Mouse (Mus musculus) embryonic facial prominence, embryonic 12.5 days (tissue): ENCODE measurements at regions not wholly inside any gene's neighbourhood (a gene's known extent, or its start where the extent isn't known, plus 50 kb on each side); places are given as distances from the start of the nearest gene placed in this dataset.

Source experiments
- ATAC-seq: fragments of 200-750 bp; cut with Nextera tagmentation; 2 replicates; pipeline ENCODE4 v1.8.0; 2017; ENCODE audit not compliant: insufficient number of reproducible peaks, insufficient read depth, low FRiP score, low TSS enrichment
- H3K27ac ChIP-seq: fragments of 300-500 bp; sonication (generic); 2 replicates; pipeline ENCODE4 v1.5.1; 2016; ENCODE audit warnings: mild to moderate bottlenecking
- H3K27me3 ChIP-seq: fragments of 300-500 bp; sonication (generic); 2 replicates; pipeline ENCODE4 v1.6.1; 2016; ENCODE audit warnings: mild to moderate bottlenecking, moderate library complexity
- H3K36me3 ChIP-seq: fragments of 300-500 bp; sonication (generic); 2 replicates; pipeline ENCODE4 v1.6.1; 2016; ENCODE audit warnings: mild to moderate bottlenecking
- H3K4me1 ChIP-seq: fragments of 300-500 bp; sonication (generic); 2 replicates; pipeline ENCODE4 v1.6.1; 2016
- H3K4me2 ChIP-seq: fragments of 300-500 bp; sonication (generic); replicated peaks from 2 replicates; pipeline ENCODE4 v1.6.1; 2016; ENCODE audit warnings: mild to moderate bottlenecking, moderate library complexity
- H3K4me3 ChIP-seq: fragments of 300-500 bp; sonication (generic); 2 replicates; pipeline ENCODE4 v1.5.1; 2016; ENCODE audit warnings: mild to moderate bottlenecking
- H3K9ac ChIP-seq: fragments of 300-500 bp; sonication (generic); 2 replicates; pipeline ENCODE4 v1.6.1; 2016; ENCODE audit warnings: mild to moderate bottlenecking, moderate library complexity
- H3K9me3 ChIP-seq: fragments of 300-500 bp; sonication (generic); 2 replicates; pipeline ENCODE4 v1.6.1; 2016; ENCODE audit warnings: mild to moderate bottlenecking, moderate library complexity
- WGBS: fragments of 180-500 bp; shearing (Covaris S2); methylation state at CpG from one replicate; pipeline ENCODE4 v1.1.7; 2016; 5-methylcytosine and 5-hydroxymethylcytosine counted together

DNA sequence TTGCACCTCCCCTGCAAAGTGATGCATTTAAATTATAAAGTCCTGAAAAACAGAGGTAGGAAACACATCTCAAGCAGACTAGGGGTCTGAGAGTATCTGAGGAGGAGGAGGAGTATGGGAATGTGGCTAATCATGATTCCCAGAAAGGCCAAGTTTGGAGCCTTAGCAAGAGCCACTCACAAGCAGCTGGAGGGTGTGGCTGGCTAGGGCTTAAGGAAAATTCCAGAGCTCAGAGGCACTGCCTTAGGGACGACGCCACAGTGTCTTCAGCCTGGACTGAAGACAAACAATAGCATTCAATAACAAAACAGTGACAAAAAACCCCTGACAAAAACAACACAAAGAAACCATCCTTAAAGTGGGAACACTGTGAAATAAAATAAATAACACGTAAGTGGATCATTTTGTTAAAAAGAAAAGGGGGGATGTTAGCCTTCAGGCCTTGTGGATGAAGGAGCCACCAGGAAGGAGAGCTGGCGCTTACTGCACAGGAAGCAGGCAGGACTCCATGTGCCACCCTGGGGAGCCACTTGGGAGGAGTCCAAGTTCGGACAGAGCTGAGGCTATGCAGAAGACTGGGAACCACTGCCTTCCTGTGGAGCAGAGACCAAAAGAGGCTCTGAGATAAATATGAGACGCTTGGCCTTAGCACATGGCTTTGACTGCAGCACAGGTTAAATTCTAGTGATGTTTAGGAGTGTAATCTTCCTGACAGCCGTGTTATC, 56.6 kb upstream of the Serpine2 start:
- Histone ChIP-seq H3K4me3 (no peak overlapping the region), H3K4me2 (no peak overlapping the region), H3K9ac (no peak overlapping the region), H3K27ac (no peak overlapping the region), H3K9me3 (no peaks in the 10 kb centered on the region), H3K36me3 (no peaks in the 10 kb centered on the region), H3K27me3 (no peaks in the 10 kb centered on the region), H3K4me1 (no peaks in the 10 kb centered on the region)
- 69% methylated on average over 7 of the region's 7 CpGs for WGBS
- no peak for ATAC-seq
